Mouse (Mus musculus) megakaryocyte, adult 5-6 weeks (primary cell): Measurements from ENCODE around the gene Kctd15. TPM values are rescaled to one million over a fixed set of nuclear protein-coding genes. Genes with fewer than 3 reads are reported as not detected.

Source experiments
- ATAC-seq: 2 replicates; pipeline ENCODE4 v1.8.0; 2016; ENCODE audit warnings: mild to moderate bottlenecking, inconsistent platforms; ENCODE audit not compliant: poor library complexity, severe bottlenecking
- total RNA-seq, 2 experiments: library from RNA; stranded (forward) in 1 of 2; stranded (reverse) in 1 of 2; fragments of 153-499, 151-499 nt in 1 of 2; fragments of 221-1000, 200-1000 nt in 1 of 2; gene quantifications; 2 replicates each; pipeline versions ENCODE4 v1.2.3 to v1.2.4; 2015 to 2017

The Kctd15 gene
- total RNA-seq, 2 experiments from 2014 or later: 0.07 TPM; not detected in 1

- no peak for ATAC-seq
Measured at GRCm38 (mm10) chr7:34669336-34669735, 12.8 kb upstream of the Kctd15 start.

DNA sequence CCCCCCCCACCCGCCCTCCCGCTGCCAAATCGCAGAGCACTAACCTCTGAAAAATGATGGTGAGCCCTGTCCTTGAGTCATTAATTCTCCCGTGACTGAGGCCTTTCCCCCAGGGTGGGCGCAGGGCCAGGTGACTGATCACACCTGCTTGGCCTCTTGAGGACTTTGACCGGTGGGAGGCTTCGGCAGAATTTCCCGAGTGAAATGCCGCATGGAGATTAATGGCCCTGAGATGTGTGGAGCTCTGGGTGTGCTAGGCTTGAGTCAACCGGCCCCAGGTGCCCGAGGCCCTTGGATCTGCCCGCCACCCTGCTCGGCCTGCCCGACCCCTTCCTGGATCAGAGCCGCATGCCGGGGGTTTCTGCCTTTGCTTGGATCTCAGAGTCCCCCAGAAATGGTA lies 11.3 kb upstream of the Kctd15 start:
- no peak for ATAC-seq

DNA sequence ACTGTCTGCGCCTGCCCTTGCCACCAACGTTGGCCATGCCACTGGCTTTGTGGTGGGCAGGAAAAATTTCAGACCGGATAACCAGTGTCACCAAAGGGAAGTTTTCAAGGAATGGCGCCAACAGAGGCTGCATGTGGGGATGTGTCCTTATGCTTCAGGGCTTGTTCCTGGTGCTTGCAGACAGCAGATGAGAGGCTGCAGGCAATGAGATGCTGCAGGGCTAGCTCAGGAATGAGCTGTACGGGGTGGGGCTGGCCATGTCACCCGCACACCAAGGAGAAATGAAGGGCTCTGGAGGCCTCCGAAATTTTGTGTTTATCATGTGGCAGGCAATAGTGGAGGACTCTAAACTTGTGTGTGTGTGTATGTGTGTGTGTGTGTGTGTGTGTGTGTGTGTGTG lies 6.6 kb upstream of the Kctd15 start:
- ATAC-seq: no peak

- ATAC-seq: no peak
Measured at GRCm38 (mm10) chr7:34662227-34662626, 5.7 kb upstream of the Kctd15 start.

DNA sequence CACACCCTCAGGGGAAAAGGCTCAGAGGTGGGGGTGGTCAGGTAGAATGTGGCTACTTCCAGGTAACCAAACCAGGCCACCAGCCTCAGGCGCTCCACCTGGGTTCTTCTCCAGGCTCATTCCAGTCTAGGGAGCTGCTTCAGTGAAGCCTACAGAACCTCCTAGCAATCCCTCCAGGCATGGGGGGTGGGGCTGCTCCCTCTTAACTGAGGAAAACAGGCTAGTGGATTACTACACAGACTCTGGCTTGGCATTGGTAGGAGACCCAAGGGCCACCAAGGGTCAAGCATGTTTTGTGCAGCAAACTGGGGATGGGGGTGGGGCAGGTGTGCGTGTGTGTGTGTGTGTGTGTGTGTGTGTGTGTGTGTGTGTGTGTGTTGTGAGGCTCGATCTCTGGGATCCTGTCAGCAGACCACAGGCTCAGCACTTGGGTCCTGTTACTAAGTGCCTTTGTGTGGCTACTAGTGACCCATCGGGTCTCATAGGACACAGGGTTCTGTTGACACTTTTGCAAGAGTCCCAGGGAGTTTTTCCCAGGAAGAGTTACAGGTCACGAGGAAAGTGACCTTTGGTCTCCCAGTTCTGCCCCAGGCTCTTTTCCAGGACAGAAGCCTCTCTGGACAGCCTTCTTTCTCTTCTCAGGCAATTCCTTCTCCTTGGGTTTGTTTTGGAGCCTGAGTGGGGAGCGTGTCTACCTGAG lies 3.0 kb upstream of the Kctd15 start:
- no peak for ATAC-seq

- ATAC-seq: no peak
Measured at GRCm38 (mm10) chr7:34655086-34655839, 1.3 kb downstream of the Kctd15 start.

DNA sequence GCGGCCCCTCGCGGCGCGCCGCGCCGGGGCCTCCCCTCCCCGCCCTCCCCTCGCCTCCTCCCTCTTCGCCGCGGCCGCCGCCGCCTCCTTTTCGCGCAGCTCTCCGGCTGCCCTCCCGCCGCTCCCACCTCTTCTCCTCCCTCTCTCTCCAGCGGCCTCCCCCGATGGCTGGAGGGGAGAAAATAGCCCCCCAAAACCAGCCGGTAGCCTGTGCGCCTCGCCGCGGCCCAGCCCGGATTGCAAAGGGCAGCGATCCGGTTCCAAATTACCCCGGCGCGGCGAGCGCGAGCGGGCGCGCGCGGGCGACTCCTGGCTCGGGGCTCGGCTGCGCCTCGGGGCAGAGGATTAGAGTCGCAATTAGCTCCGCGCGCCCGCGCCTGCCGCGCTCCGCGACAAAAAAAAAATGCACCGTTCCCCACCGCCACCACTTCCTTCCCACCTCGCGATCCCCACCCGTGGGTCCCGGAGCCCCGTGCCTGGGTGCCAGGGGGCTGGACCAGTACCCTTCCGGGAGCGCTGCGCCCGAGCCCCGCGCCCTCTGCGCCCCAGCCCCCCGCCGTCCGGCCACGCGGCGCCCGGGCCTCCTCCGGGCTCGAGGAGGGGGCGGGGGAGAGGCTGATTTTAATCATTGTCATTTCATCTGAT lies 2.0 kb downstream of the Kctd15 start:
- ATAC-seq: no peak

DNA sequence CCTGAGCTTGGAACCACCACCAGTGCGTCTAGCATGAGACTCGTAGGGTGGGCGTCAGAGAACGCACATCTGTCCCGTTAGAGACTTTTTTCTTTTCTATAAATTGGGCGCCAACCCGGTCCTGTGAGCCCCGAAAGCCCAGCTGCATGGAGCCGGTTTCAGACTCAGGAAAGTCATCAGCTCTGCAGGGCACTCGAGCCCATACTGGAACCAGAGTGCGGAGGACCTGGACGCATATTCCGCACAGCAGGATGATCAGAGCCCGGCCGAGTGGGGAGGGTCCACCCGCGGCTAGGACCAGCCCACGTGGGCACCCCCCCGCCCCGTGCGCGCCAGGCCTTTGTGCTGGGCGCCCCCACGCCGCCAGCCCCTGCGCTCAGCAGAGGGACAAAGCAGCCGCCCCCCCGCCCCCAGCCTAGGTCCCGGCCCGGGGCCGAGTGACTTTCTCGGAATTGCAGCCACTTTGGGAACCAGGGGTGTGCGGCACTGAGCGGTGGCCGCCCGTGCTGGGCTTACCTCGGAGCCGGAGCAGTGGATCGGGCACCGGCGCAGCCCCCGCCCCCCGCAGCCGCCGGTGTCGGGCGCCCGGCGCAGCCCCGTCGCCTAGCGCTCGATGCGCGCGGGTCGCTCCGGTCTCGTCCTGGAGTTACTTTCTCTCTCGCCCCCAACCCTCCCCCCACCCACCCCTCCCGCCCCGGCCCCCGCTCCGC lies 2.6 kb downstream of the Kctd15 start:
- no peak for ATAC-seq

GRCm38 (mm10) chr7:34652751-34653502 lies 3.6 kb downstream of the Kctd15 start:
- no peak for ATAC-seq

GRCm38 (mm10) chr7:34651381-34651780 lies 5.2 kb downstream of the Kctd15 start:
- no peak for ATAC-seq

GRCm38 (mm10) chr7:34647052-34647451 lies 9.5 kb downstream of the Kctd15 start:
- no peak for ATAC-seq

DNA sequence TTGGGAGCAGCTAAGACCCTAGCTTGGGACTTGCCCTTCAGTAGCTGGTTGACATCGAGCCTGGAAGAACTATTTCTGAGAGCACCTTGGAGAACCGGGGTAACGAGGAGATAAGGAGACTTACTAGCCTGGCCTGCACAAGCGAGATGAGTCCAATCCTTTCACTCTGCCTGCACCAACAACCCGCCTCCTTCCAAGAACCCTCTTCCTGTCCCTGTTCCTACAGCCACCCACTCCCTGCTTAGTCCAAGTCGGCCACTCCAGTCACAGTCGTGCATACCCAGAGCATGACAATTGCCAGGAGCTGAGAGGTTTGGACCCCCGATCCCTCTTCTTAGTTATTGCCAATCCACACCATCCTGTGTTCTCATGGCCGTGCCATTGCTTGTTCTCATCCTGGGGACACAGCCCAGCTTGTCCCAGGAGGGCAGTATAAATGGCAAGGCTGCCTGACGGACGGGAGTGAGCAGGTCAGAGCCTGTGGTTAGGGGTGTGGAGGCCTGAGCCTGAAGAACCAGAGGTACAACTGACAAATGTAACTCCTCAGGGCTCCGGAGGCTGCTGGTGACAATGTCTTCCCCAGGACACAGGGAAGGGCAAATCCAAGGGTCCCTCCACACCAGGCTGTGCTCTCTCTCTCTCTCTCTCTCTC lies 10.3 kb downstream of the Kctd15 start:
- no peak for ATAC-seq

DNA sequence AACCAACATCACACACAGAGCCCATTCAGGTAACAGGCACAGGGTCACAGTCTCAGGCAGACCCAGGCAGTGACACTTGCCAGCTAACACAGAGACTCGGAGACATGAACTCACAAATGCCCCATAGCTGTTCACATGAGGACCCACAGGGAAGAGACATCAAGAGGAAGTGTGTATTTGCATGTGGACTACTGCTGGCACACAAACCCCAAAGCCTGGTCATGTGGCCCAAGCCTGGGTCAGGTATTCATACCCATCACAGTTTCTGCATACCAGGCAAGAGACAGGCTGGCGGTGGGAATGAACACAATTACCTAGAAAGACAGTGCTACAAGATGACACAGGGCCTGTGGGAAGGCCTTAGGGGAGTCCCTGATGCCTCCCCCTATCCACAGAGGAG lies 10.9 kb downstream of the Kctd15 start:
- no peak for ATAC-seq

GRCm38 (mm10) chr7:34644591-34644990 lies 11.9 kb downstream of the Kctd15 start:
- no peak for ATAC-seq

GRCm38 (mm10) chr7:34643329-34643728 lies 13.2 kb downstream of the Kctd15 start:
- ATAC-seq: no peak

- ATAC-seq: no peak
Measured at GRCm38 (mm10) chr7:34641968-34642367, 14.6 kb downstream of the Kctd15 start.

DNA sequence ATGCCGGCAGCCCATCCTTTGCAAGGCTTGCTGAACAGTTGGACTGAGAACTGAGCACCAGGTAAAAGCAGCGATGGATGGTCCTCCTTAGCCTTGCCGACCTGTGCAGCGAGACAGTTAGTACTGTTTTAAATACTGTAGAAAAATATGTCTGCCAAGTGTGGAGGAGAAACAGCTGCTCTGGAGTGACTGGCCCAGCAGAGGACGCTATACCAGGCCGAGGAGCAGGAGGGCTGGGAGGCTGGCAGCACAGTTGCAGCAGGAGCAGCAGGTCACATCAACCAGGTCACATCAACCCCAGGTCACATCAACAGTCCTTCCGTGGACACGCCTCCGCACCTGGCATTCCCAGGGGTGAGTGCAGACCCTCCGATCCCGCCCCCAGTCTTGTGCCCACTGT lies 16.7 kb downstream of the Kctd15 start:
- no peak for ATAC-seq

DNA sequence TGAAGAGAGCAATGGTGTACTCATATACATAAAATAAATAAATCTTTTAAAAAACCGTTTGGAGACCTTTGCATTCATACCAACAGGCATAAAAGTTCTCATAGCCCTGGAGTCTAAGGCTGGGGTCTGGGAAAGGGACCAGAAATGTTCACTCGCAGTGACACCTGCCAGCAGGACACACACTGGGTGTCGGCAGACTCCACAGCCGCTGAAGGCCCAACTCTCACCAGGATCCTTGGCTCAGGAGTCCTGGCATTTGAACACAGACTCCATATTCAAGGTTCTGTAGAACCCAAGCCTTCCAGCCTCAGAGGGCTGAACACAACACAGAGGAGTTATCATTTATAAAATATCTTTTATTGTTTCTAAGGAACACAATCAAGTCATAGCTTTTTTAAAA lies 19.9 kb downstream of the Kctd15 start:
- ATAC-seq: no peak

DNA sequence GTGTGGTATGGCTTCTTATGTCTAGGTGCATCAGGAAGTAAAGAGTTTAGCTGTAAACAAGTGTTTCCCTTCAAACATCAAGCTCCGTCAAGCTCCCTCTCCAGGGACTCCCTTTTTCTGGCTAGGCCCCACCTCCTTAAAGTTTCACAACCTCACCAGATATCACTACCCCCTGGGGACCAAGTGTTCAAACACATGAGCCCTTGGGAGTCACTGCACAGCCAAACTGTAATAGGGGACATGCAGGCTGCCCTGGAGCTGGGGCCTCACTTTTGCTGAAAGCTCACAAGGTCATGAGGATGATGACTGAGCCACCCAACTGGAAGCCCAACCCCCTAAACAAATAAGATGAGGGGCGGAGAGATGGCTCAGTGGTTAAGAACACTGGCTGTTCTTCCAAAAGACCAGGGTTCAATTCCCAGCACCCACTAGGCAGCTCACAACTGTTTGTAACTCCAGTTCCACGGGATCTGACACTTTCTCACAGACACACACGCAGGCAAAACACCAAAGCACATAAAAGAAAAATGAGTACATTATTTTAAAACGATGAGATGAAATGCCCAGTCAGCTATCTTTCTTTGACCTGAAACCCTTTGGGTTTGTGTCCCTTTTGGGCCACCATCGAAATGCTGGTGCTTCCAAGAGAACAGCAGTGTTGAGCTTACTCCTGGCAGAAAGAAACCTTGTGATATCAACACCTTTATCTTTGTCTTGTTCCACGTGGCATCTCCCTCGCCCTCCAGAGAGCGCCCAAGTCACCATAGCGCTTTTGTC lies 23.4 kb downstream of the Kctd15 start:
- ATAC-seq: no peak
